Mouse (Mus musculus): ENCODE measurements at regions not wholly inside any gene's neighbourhood (a gene's known extent, or its start where the extent isn't known, plus 50 kb on each side); places are given as distances from the start of the nearest gene placed in this dataset.

GRCm38 (mm10) chr16:76604914-76605313 lies 231.3 kb upstream of the Nrip1 start:
- TF ChIP-seq POLR2A (IDR thresholded peaks at IDR 0.05; ENCODE audit: control insufficient read depth, low read depth, low read length), result no peak
- TF ChIP-seq CTCF (IDR thresholded peaks at IDR 0.05; ENCODE audit: control insufficient read depth, insufficient read depth, insufficient replicate concordance, low read depth, low read length), result no peak
